Mouse (Mus musculus) T-helper 2 cell (primary cell): ENCODE data around the gene Rpl3.
"Not testable (repeated sequence)": the region's sequence is repeated elsewhere in the genome, so short reads cannot be mapped to it uniquely, and the experiment has no call there.

Experiments used
- in situ Hi-C: fragments of 300-600 bp; cut with MboI, MseI; formaldehyde crosslinking; loops from one replicate; pipeline ENCODE4 v1.15.1; 2025; ENCODE audit warnings: high pct_unique_total_duplicates

Gene Rpl3

DNA sequence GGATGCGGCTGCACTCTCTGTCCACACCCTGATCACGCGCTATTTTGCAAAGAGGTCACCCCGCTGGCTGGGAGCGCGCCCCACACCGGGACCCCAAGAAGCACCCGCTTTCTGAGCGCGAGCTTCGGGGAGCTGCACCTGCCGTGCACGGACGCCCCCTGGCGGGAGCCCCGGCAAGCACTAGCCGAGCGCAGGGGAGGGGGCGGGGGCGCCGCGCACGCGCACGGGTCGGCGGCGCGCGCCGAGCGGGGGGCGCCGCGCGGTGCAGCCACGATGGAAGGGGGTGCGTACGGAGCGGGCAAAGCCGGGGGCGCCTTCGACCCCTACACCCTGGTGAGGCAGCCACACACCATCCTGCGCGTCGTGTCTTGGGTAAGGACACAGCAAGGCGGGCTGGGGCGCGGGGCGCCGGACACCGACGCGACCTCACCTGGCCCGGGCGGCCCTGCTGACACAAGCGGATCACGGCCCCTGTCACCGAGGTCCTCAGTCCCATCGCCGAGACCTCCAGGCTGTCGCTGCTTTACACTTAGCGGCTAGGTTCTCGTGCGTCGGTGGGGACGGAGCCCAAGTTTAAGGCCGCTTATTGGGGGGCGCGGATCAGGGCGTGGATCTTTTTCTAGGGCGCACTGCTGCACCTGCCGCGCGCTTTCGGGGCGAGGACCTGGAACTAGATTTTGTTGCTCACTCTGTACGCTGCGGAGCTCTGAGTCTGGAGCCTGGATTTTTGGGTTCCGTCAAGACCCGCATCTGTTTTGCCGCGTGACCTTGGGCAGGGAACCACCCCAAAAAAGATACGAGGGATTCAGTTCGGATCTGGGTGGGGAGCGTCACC lies at the start of gene Rpl3, which contains the start of gene Syngr1:
Gene Rpl3 (minus strand): TSS at position 748 of the 835 bp plus-strand sequence.
Gene Syngr1 (plus strand): TSS at position 214 of the 835 bp plus-strand sequence.
- in situ Hi-C loops: loop anchor here (10.0 kb wide), 1 partner anchor 133 kb away; no protein-coding TSS in a partner anchor

GRCm38 (mm10) chr15:80140878-80141277 lies 49.2 kb upstream of the Rpl3 start:
- in situ Hi-C loops: no loop called here

GRCm38 (mm10) chr15:80140302-80140701 lies 48.6 kb upstream of the Rpl3 start:
- in situ Hi-C loops: no loop called here

GRCm38 (mm10) chr15:80137945-80138791 lies 46.5 kb upstream of the Rpl3 start:
- in situ Hi-C loops: no loop called here

- in situ Hi-C loops: no loop called here
Observed at GRCm38 (mm10) chr15:80136645-80137044, 45.0 kb upstream of the Rpl3 start.

DNA sequence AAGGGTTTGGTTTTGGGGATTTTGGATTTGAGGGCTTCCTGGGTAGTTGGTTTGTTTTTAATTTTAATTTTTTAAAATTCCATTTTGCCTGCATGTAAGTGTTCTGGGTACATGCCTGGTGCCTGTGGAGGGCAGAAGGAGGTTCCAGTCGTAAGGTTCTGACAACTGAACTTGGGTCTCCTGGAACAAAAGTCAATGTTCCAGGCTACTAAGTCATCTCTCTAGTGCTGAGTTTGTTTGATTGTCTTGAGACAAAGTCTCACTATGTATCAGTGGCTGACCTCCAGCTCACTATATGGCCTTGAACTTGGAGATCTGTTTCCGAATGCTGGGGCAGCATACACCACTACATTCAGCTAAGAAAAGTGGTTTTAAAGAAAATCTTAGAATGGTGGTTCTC lies 43.8 kb upstream of the Rpl3 start:
- in situ Hi-C loops: no loop called here

GRCm38 (mm10) chr15:80134450-80134847 lies 42.8 kb upstream of the Rpl3 start:
- in situ Hi-C loops: no loop called here

- in situ Hi-C loops: no loop called here
Observed at GRCm38 (mm10) chr15:80133682-80134449, 42.2 kb upstream of the Rpl3 start.

DNA sequence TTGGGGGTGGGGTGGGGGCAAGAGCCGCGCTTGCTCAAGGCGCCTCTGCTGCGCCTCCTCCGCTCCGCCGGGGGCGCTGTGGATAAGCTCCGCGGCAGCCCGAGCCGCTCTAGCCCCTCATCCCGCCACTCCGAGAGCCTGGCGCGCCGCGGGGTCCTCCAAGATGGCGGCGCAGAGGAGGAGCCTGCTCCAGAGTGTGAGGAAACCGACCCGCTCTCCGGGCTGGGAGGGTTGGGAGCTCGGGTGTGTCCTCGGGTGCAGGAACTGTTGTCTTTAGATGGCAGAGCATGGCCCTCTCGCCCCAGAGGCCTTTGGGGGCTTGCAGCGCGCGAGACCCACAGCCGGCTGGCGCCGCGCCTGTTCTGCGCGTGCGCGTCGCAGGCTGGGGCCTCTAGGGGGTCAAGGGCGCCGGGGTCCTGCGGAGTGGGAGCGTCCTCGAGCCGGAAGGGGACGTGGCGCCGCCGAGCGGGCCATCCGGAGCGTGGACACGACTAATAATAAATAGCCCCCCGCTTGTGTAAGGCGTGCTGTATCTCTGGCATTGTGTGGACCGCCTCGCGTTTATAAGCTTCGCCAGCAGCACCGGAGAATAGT lies 41.4 kb upstream of the Rpl3 start, which contains the start of gene Tab1:
Gene Tab1 (plus strand): TSS at position 135 of the 594 bp plus-strand sequence.
- in situ Hi-C loops: no loop called here

- in situ Hi-C loops: no loop called here
Observed at GRCm38 (mm10) chr15:80132452-80132851, 40.8 kb upstream of the Rpl3 start.

DNA sequence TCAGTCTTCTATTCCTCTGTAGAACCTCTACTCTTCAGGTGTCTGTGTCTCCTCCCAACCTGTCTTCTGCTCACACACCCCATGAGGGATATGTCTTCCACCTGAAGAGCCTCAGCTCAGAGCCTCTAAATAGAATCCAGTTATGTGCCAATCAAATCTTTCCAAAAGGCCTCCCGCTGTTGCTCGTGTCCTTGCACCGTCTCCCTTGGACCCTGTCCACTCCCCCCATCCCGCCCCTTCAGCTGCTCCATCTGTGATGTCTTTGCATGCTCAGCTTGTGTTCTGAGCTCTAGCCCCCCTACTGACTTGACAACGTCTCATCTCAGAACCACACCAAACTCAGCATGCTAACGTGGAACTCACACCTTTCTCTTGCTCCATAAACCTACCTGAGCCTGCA lies 39.8 kb upstream of the Rpl3 start:
- in situ Hi-C loops: no loop called here

DNA sequence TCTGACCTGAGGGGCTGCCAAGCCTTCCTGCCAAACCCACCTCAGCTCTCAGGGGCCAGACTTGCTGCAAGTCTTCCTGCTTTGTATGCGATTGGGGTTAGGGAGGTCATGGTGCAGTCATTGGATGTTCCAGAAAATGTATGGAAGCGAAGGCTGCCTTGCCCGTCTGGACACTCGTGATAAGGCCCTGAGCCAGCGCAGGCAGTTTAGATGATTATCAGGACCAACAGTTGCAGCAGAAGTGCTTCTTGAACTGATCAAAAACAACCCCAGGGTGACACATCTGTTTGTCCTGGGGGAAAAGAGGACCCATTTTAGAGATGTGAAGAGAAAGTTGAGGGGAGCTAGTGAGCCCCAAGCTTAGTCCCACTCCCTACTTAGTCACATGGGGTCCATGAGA lies 39.0 kb upstream of the Rpl3 start:
- in situ Hi-C loops: no loop called here

- in situ Hi-C loops: no loop called here
Observed at GRCm38 (mm10) chr15:80129982-80130381, 38.3 kb upstream of the Rpl3 start.

DNA sequence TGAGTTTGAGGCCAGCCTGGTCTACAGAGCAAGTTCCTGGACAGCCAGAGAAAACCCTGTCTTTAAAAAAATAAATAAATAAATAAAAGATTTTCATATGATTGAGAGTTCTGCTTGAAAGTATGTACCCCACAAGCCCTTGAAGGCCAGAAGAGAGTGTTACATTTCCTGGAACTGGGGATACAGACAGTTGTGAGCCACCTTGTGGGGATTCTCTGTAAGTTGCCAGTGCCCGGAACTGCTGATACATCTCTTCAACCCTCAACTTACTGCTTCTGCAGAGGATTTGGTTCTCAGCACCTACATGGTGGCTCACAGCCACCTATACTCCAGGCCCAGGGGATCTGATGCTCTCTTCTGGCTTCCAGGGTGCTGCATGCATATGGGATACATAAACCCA lies 35.5 kb upstream of the Rpl3 start:
- in situ Hi-C loops: no loop called here

GRCm38 (mm10) chr15:80124651-80125050 lies 33.0 kb upstream of the Rpl3 start:
- in situ Hi-C loops: no loop called here

DNA sequence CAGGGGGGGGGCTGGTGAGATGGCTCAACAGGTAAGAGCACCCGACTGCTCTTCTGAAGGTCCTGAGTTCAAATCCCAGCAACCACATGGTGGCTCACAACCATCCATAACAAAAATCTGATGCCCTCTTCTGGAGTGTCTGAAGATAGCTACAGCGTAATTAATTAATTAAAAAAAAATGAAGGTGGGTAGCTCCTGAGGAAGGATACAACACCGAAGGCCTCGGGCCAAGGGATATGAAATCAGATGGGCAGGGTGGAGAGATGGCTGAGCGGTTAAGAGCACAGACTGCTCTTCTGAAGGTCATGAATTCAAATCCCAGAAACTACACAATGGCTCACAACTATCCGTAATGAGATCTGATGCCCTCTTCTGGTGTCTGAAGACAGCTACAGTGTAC lies 30.8 kb upstream of the Rpl3 start:
- in situ Hi-C loops: not testable (repeated sequence)

GRCm38 (mm10) chr15:80121721-80122325 lies 30.2 kb upstream of the Rpl3 start:
- in situ Hi-C loops: no loop called here

GRCm38 (mm10) chr15:80119076-80119475 lies 27.4 kb upstream of the Rpl3 start:
- in situ Hi-C loops: no loop called here

DNA sequence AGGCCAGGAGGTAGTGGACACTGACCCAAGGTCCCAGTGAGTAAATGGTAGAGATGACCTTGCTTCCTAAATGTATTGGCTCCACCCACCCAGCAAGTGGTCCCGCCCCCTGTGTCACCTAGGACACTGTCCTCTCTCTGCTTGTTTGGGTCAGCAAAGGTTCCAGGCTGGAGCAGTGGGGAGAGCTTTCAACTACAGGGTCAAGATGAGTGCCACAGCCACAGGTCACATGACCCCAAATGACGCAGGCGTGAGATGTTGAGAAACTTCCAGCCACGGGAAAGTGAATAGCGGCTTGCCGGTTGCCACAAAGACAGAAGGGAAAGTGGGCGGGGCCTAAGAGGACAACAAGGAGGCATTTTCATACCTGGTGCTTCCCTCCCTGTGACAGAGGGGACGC lies 25.5 kb upstream of the Rpl3 start:
- in situ Hi-C loops: no loop called here

GRCm38 (mm10) chr15:80115866-80116794 lies 24.5 kb upstream of the Rpl3 start:
- in situ Hi-C loops: no loop called here
